Mouse (Mus musculus) monocyte, adult 2 months (primary cell): ENCODE results near the gene Slc1a2.

ENCODE experiments used
- DNase-seq, 2 experiments: peaks; one replicate each; pipeline ENCODE4 v3.0.0; 2022; ENCODE audit warnings: low spot score in 2 of 2, low read depth in 1 of 2

Slc1a2 gene

DNA sequence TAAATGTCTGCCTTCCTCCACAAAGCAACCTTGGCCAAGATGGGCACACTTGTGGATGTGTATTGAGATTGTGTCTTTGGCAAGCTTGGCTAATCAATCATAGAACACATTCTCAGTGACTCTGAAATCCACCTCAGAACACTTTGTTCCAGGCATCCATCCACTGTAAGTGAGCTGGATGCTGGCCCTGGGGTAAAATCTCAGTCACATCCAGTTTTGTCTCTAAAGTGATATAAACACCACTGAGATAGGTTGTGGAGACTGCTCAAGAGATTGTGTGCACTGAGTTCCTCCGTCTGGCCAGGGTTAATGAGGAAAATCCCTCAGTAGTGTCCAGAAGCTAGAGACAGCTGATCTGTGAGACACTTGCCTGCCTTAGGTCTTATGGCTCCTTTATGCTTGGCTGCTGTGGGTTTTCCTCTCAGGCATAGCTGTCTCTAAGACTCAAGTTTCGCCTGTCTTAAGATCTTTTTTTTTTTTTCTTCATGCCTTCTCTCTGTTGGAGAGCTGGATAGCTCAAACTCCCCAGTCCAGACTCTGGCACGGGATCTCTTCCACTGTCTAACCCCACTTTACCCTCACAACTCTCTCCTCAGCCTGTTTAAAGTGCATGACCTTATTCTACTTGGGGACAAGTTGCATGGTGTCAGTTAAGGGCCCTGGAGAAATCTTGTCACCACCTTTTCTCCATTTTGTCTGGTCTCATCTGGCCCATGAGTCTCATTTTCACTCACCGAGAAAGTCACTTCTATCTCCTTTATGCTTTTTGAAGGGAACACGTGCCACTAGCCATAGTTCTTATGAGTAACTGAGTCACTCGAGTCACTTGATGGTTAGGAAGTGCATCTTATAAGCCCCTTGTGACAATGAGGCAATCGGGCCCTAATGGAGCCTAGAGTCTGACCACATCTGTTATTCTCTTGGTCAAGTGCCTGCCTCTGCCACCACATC lies 54.5 kb downstream of the Slc1a2 start:
- no peak for DNase-seq

DNA sequence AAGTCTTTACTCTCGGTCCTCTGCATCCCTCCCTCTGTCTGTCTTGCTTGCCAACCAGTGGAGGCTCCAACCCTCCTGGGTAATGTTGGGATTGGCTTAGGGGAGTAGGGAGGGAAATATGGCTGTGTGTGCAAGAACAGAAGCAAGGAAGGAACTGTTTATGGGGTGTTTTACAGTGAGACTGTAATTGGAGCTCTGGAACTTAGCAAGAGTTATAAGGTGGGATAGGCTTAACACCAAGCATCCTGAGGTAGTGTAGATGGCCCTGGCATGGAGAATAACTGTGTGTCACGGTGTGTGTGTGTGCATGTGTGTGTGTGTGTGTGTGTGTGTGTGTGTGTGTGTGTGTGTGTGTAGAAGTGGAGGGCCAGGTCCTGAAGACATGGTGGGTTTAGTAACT lies 55.9 kb downstream of the Slc1a2 start:
- DNase-seq: no peak

GRCm38 (mm10) chr2:102715754-102716153 lies 57.3 kb downstream of the Slc1a2 start:
- no peak for DNase-seq

- no peak for DNase-seq
Measured at GRCm38 (mm10) chr2:102721859-102722258, 63.4 kb downstream of the Slc1a2 start.

GRCm38 (mm10) chr2:102725054-102725453 lies 66.6 kb downstream of the Slc1a2 start:
- no peak for DNase-seq

GRCm38 (mm10) chr2:102730386-102730785 lies 71.9 kb downstream of the Slc1a2 start:
- no peak for DNase-seq

DNA sequence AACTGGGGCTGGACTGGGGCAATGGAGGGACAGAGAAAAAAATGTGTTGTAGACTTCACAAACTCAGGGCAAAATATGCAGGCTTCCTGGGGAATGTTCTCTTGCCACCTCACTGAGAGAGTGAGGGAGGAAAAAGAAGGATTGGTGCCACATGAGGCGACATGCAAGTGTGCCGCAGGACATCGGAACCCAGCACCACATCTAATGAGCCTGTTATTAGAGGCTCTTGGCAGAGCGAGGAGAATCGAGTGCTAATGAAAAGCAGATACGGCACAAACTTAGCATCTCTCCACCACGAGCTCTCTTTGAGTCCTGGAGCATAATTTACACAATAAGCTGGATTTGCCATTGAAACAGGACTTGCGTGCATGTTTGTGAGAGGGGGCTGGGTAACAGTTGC lies 72.3 kb downstream of the Slc1a2 start:
- no peak for DNase-seq

DNA sequence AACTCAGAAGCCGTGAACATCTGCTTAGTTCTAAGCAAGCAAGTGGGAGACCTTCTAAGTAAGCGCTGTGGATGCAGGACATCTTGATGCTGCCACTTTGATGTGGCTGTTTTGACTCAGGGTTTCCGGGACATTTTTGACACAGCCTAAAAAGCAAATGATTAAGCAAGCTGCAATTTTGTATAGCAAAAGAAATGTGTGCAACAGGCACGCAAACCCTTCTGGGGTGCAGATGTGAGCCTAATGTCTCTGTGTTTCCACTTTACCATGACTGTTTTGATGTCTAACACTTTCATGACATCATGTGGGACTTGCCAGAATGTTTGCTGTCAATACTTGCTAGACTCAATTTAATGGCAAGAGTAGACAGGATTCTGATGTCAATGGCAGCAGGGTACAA lies 74.7 kb downstream of the Slc1a2 start:
- DNase-seq: no peak

DNA sequence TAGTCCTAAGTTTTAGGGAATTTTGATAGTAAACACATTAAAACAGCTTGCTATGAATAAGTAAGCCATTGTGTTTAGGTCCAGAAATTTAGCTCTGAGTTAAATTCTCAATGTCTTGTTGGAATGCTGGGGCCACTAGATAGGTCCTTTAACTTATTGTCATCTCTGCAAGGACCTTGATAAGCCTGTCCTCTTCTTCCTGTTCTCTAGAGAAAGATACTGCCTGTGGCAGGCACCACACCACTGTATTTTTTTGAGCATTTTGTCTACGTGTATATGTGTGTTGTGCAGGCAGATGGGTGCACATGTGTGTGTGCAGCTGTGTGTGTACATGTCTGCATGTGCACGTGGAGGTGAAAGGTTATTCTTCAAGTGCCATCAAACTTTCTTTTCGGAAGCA lies 75.6 kb downstream of the Slc1a2 start:
- no peak for DNase-seq

- no peak for DNase-seq
Measured at GRCm38 (mm10) chr2:102735031-102735430, 76.6 kb downstream of the Slc1a2 start.

DNA sequence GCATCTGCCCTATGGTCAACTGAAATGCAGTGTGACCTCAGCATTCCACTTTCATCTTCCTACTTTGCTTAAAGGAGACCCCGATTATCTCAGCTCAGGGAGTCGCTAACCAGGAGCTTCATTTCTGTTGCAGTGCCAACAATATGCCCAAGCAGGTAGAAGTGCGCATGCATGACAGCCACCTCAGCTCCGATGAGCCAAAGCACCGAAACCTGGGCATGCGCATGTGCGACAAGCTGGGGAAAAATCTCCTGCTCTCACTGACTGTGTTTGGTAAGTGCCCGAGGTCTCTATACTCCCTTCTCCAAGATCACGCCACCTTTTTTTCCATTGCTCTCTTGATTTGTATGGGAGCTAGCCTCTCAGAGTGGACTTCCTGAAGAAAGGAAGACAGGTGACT lies 77.4 kb downstream of the Slc1a2 start:
- no peak for DNase-seq

DNA sequence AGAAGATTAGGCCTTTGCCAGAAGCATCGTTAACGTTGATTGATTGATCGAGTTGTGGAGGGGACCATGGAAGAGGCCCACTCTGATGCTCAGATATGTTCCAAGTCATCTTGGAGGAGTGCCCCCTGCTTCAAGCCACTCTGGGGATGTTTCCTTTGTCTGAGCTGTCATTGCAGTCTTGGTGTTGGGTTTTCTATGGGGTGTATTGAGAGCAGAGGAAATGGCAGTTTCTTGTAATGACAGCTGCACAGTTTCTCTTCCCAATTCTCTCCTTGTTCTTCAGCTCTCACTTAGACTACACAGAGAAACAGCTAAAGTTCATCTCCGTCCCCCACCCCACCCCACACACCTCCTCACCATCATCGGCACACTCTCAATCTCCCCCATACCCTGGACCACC lies 78.0 kb downstream of the Slc1a2 start:
- DNase-seq: no peak

DNA sequence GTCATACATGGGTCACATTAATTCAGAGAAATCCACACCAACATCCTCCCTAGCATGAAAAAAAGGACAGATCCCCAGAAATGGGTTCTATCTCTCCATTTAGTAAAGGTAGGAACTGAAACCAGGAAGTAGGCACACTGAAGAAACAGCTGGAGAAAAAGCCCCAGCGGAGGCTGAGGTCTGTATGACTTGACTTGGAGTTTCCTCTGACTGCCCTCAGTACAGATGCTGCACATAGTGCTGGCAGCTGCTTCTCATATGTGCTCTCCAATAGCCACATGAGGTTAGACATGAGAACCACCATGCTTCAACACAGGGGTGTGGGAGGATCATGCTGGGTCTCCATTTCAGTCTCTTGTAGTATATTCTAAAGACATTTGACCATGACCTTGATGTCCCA lies 80.4 kb downstream of the Slc1a2 start:
- peak; percentile 6 to 15 for DNase-seq

DNA sequence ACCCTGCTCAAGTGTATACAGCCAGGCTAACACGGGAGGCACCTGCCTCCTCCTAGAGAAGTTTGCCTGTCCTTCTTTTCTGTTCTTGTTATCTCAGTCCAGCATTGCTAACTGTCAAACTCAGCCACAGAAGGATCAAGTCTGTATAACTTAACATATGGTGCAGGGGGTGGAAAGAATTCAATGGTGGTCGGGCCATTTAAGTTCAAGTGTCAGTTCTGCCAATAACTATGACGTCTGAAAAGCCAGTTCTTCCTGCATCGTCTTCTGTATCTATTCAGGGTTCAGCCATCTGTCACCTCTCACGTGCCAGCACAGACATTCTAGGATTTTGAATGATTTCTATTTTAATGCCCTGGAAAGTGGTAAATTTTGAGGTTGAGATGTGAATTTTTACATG lies 84.2 kb downstream of the Slc1a2 start:
- no peak for DNase-seq

GRCm38 (mm10) chr2:102743918-102744696 lies 85.6 kb downstream of the Slc1a2 start:
- peak; percentile 28 to 33 for DNase-seq

DNA sequence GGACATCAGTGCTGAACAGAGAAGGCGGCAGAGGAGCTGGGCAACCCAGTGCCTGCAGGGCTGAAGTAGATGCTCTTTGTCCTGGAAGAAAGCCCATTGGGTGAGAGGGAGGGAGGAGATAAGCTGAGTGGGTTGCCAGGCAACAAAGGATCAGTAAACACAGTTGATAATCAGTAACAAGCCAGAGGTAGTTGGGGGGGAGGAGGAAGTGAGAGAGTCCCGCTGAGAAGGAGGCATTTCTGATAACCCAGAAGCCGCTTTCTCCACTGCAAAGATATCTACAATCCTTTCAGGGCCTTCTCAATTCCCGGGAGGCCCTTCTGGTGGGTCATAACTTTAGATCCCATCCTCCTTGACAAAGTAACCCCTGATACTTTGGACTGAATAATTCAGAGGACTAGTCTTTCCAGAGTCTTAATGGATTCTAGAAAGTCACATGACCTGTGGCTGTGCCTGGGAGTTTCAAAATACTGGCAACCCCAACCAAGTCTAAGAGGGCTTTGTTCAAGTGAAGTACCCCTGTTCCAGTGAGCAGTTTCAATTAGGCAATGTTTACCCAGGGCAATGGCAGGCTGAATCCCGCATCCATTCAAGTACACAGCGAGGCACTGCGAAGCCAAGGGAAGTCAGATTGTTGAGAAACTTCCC lies 86.9 kb downstream of the Slc1a2 start:
- peak; percentile 18 to 20 for DNase-seq

DNA sequence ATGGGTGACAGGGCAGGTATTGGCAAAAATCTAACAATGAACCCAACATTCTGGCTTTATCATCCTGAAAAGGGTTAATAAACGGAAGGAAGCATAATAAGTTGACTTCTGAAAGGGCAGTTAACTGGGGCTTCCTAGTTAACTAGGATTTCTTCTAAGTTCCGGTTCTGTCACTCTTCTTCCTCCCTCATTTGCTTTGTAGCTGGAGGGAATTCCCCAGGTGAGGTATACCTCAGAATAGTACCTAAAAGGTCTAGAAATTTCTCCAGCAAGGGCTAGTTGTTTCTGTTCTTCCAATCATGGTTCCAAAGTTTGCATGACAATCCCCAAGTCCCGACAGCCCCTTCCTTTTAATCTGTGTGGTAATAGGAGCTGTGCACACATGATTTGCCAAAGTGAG lies 89.3 kb downstream of the Slc1a2 start:
- DNase-seq: no peak

- DNase-seq: no peak
Measured at GRCm38 (mm10) chr2:102749926-102750325, 91.5 kb downstream of the Slc1a2 start.

GRCm38 (mm10) chr2:102751846-102752245 lies 93.4 kb downstream of the Slc1a2 start:
- DNase-seq: no peak

GRCm38 (mm10) chr2:102757241-102757860 lies 98.9 kb downstream of the Slc1a2 start:
- no peak for DNase-seq

GRCm38 (mm10) chr2:102759479-102759878 lies 101.0 kb downstream of the Slc1a2 start:
- no peak for DNase-seq
